Mouse (Mus musculus) cerebellum, postnatal 25 days (tissue): ENCODE results near the gene Lmf1.

Experiments
- DNase-seq, 2 experiments: peaks; one replicate each; pipeline ENCODE4 v3.0.0; 2021; ENCODE audit warnings: mixed read lengths in 2 of 2

Gene Lmf1

DNA sequence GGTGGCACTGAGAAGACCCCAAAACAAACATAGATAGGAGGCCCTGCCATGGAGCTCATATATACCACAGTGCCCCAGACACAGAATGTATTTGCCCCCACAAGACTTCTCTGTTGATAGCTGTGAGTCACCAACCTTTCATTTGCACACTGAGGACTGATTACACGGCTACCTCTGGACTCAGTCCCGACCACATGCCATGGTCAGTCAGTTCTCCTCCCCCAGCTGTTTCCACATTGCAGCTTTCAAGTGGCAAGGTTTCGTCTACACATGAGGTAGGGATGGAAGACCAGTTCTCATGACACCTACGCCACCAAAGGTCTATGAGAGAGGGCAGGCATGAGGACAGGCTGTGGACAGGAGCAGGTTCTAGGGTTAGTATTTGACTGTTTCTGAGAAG is 132.3 kb downstream of the Lmf1 start:
- DNase-seq: no peak
